Mouse (Mus musculus): ENCODE measurements around the gene Gm6614. TPM values are rescaled to one million over a fixed set of nuclear protein-coding genes. Genes with fewer than 3 reads are reported as not detected.
A peak's percentile ranks its signal among the peaks of the same experiment; 100 is the strongest.
"Not testable (repeated sequence)": the region's sequence is repeated elsewhere in the genome, so short reads cannot be mapped to it uniquely, and the experiment has no call there.

The Gm6614 gene
- not detected in 2 replicates for polyA plus RNA-seq (2015; fragmentation: Nextera tagmentation; extraction: Ambion mirVana)

GRCm38 (mm10) chr6:142011364-142011955 lies at the start of gene Gm6614:
Gene Gm6614, minus strand, starts transcription at chr6:142011414.
- TF ChIP-seq CTCF (IDR thresholded peaks at IDR 0.05; ENCODE audit: low read depth) = no peak
- H3K27ac ChIP-seq (ENCODE audit: low read depth, low read length) = no peak within 1 kb of the TSS
- WGBS = 68% methylated on average over 4 of the region's 4 CpGs
- no peaks in the 10 kb centered on the region for H3K4me1 ChIP-seq (replicated peaks; ENCODE audit: control insufficient read depth, insufficient read depth, low read length)
- no peak within 1 kb of the TSS for H3K4me2 ChIP-seq (replicated peaks; ENCODE audit: low read depth)
- no peaks in the 10 kb centered on the region for H3K27me3 ChIP-seq (replicated peaks; ENCODE audit: control insufficient read depth, insufficient read depth, low read length)
- no peak within 1 kb of the TSS for H3K9ac ChIP-seq (ENCODE audit: low read depth, low read length)
- H3K9me3 ChIP-seq (ENCODE audit: control insufficient read depth) = no peaks in the 10 kb centered on the region
- H3K36me3 ChIP-seq (ENCODE audit: control insufficient read depth, insufficient read depth) = no peaks in the 10 kb centered on the region
- no peak within 1 kb of the TSS for H3K4me3 ChIP-seq (ENCODE audit: low read depth, low read length)
- no peak for ATAC-seq

- not testable (repeated sequence) for H3K4me1 ChIP-seq (replicated peaks; ENCODE audit: control insufficient read depth, insufficient read depth, low read length); H3K27me3 ChIP-seq (replicated peaks; ENCODE audit: control insufficient read depth, insufficient read depth, low read length); H3K4me3 ChIP-seq (ENCODE audit: low read depth, low read length); H3K27ac ChIP-seq (ENCODE audit: low read depth, low read length); ATAC-seq; H3K9me3 ChIP-seq (ENCODE audit: control insufficient read depth); H3K9ac ChIP-seq (ENCODE audit: low read depth, low read length); H3K36me3 ChIP-seq (ENCODE audit: control insufficient read depth, insufficient read depth); H3K4me2 ChIP-seq (replicated peaks; ENCODE audit: low read depth)
- 80% methylated on average over 3 of the region's 3 CpGs for WGBS
Observed at GRCm38 (mm10) chr6:142058281-142058680, 47.1 kb upstream of the Gm6614 start.

- no peak overlapping the region for H3K4me2 ChIP-seq (replicated peaks; ENCODE audit: low read depth)
- no peaks in the 10 kb centered on the region for H3K27me3 ChIP-seq (replicated peaks; ENCODE audit: control insufficient read depth, insufficient read depth, low read length)
- no peak for ATAC-seq
- no peaks in the 10 kb centered on the region for H3K36me3 ChIP-seq (ENCODE audit: control insufficient read depth, insufficient read depth)
- H3K9ac ChIP-seq (ENCODE audit: low read depth, low read length) = no peak overlapping the region
- no peak overlapping the region for H3K4me3 ChIP-seq (ENCODE audit: low read depth, low read length)
- 85% methylated on average over 1 of the region's 1 CpGs for WGBS
- H3K4me1 ChIP-seq (replicated peaks; ENCODE audit: control insufficient read depth, insufficient read depth, low read length) = no peaks in the 10 kb centered on the region
- TF ChIP-seq CTCF (IDR thresholded peaks at IDR 0.05; ENCODE audit: low read depth) = no peak
- no peaks in the 10 kb centered on the region for H3K9me3 ChIP-seq (ENCODE audit: control insufficient read depth)
- no peak overlapping the region for H3K27ac ChIP-seq (ENCODE audit: low read depth, low read length)
Observed at GRCm38 (mm10) chr6:142047689-142048088, 36.5 kb upstream of the Gm6614 start.

- no peak for TF ChIP-seq CTCF (IDR thresholded peaks at IDR 0.05; ENCODE audit: low read depth)
- Histone ChIP-seq H3K27me3 (replicated peaks; ENCODE audit: control insufficient read depth, insufficient read depth, low read length) (no peaks in the 10 kb centered on the region), H3K9me3 (ENCODE audit: control insufficient read depth) (no peaks in the 10 kb centered on the region), H3K9ac (ENCODE audit: low read depth, low read length) (no peak overlapping the region), H3K27ac (ENCODE audit: low read depth, low read length) (no peak overlapping the region), H3K36me3 (ENCODE audit: control insufficient read depth, insufficient read depth) (no peaks in the 10 kb centered on the region), H3K4me1 (replicated peaks; ENCODE audit: control insufficient read depth, insufficient read depth, low read length) (no peaks in the 10 kb centered on the region), H3K4me2 (replicated peaks; ENCODE audit: low read depth) (no peak overlapping the region), H3K4me3 (ENCODE audit: low read depth, low read length) (no peak overlapping the region)
- no peak for ATAC-seq
- 83% methylated on average over 2 of the region's 2 CpGs for WGBS
Observed at GRCm38 (mm10) chr6:142045746-142046145, 34.5 kb upstream of the Gm6614 start.

GRCm38 (mm10) chr6:142041896-142042295 lies 30.7 kb upstream of the Gm6614 start:
- no peak for TF ChIP-seq CTCF (IDR thresholded peaks at IDR 0.05; ENCODE audit: low read depth)
- no peaks in the 10 kb centered on the region for H3K4me1 ChIP-seq (replicated peaks; ENCODE audit: control insufficient read depth, insufficient read depth, low read length)
- ATAC-seq = no peak
- H3K4me3 ChIP-seq (ENCODE audit: low read depth, low read length) = no peak overlapping the region
- H3K9ac ChIP-seq (ENCODE audit: low read depth, low read length) = no peak overlapping the region
- WGBS = 87% methylated on average over 3 of the region's 3 CpGs
- H3K27ac ChIP-seq (ENCODE audit: low read depth, low read length) = no peak overlapping the region
- H3K27me3 ChIP-seq (replicated peaks; ENCODE audit: control insufficient read depth, insufficient read depth, low read length) = no peaks in the 10 kb centered on the region
- H3K9me3 ChIP-seq (ENCODE audit: control insufficient read depth) = no peaks in the 10 kb centered on the region
- H3K4me2 ChIP-seq (replicated peaks; ENCODE audit: low read depth) = no peak overlapping the region
- no peaks in the 10 kb centered on the region for H3K36me3 ChIP-seq (ENCODE audit: control insufficient read depth, insufficient read depth)

- Histone ChIP-seq H3K4me1 (replicated peaks; ENCODE audit: control insufficient read depth, insufficient read depth, low read length) (no peaks in the 10 kb centered on the region), H3K36me3 (ENCODE audit: control insufficient read depth, insufficient read depth) (no peaks in the 10 kb centered on the region), H3K27ac (ENCODE audit: low read depth, low read length) (no peak overlapping the region), H3K9ac (ENCODE audit: low read depth, low read length) (no peak overlapping the region), H3K4me3 (ENCODE audit: low read depth, low read length) (no peak overlapping the region), H3K9me3 (ENCODE audit: control insufficient read depth) (no peaks in the 10 kb centered on the region), H3K27me3 (replicated peaks; ENCODE audit: control insufficient read depth, insufficient read depth, low read length) (no peaks in the 10 kb centered on the region), H3K4me2 (replicated peaks; ENCODE audit: low read depth) (no peak overlapping the region)
- 46% methylated on average over 16 of the region's 16 CpGs for WGBS
- TF ChIP-seq CTCF (IDR thresholded peaks at IDR 0.05; ENCODE audit: low read depth) = peak; percentile 78
- 0 out of 2 replicates have a peak, but pooled peaks have one; percentile 31 for ATAC-seq
Observed at GRCm38 (mm10) chr6:142040306-142041175, 29.3 kb upstream of the Gm6614 start.
